Mouse (Mus musculus): ENCODE results near the gene N4bp2l2. TPM values are rescaled to one million over a fixed set of nuclear protein-coding genes. Genes with fewer than 3 reads are reported as not detected.

Gene N4bp2l2
- polyA plus RNA-seq, 1 experiment from 2014 or later, result 17.4 TPM

DNA sequence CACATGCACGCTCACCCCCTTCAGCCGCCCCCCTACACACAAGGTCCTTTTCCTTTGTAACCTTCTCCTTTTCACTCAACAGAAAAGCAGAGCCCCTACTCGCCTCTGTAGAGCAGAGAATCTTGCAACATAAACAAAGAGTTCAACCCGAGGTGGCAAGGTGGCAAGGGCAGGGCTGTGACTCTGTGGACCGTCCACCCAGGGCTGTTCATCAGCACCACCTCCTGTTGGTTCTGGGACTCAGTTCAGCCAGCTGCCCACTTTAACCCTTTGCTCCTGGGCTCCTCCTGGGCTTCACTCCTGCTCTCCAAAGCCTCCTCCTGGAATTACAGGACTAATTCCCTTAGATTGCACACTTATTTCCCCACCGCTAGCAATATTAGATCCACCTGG is 81.7 kb downstream of the N4bp2l2 start:
- H3K27ac ChIP-seq (ENCODE audit: low read length), result peak overlapping the region; percentile 25; the same call in 1 of the 2 replicates
- 0 out of 2 replicates have a peak, but pooled peaks have one; percentile 25 for ATAC-seq (ENCODE audit: low read depth)
- H3K36me3 ChIP-seq (ENCODE audit: control insufficient read depth, insufficient read depth), result no peaks in the 10 kb centered on the region
- 50% methylated on average over 6 of the region's 6 CpGs for WGBS (ENCODE audit: insufficient replicate concordance)
- peaks cover 36% of the 10 kb centered on the region for H3K4me1 ChIP-seq (ENCODE audit: control insufficient read depth, low read depth, low read length)
- H3K4me2 ChIP-seq (ENCODE audit: low read depth, low read length), result no peak overlapping the region
- no peak overlapping the region for H3K9ac ChIP-seq (ENCODE audit: low read depth, low read length)
- no peaks in the 10 kb centered on the region for H3K27me3 ChIP-seq (ENCODE audit: control insufficient read depth, insufficient read depth, low read depth, low read length)
- H3K4me3 ChIP-seq (ENCODE audit: low read depth, low read length), result no peak overlapping the region
- H3K9me3 ChIP-seq (replicated peaks; ENCODE audit: control insufficient read depth, low read length), result no peaks in the 10 kb centered on the region

DNA sequence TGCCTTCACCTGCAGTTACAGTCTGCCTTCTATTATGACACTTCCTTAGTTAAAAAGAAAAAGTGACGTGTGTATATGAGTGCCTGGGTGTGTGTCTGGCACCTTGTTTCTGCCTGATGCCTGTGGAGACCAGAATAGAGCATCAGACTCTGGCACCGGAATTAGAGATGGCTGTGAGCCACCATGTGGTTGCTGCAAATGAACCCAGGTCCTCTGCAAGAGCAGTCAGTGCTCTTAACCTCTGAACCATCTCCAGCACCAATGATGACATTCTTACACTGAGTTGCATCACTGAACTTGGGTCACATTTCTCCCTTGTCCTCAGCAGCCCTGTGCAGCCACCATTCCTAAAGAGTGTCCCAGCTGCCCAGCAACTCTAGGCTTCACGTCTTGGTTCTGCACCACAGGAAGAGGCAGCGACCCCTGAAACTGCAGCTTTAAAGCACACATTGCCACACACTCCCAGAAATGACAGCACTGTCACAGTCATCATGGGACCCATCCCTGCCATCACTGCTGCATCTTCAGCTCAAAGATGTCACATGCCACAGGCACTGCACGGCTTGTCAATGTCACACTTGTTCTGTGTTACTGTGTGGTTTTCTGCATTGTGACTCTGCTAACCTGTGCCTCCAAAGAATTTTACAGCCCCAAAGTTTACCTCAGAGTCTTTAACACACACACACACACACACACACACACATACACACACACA is 82.2 kb downstream of the N4bp2l2 start:
- Histone ChIP-seq H3K9ac (ENCODE audit: low read depth, low read length) (no peak overlapping the region), H3K36me3 (ENCODE audit: control insufficient read depth, insufficient read depth) (no peaks in the 10 kb centered on the region), H3K27me3 (ENCODE audit: control insufficient read depth, insufficient read depth, low read depth, low read length) (no peaks in the 10 kb centered on the region), H3K4me3 (ENCODE audit: low read depth, low read length) (no peak overlapping the region), H3K4me2 (ENCODE audit: low read depth, low read length) (no peak overlapping the region), H3K9me3 (replicated peaks; ENCODE audit: control insufficient read depth, low read length) (no peaks in the 10 kb centered on the region), H3K27ac (ENCODE audit: low read length) (peak overlapping the region; percentile 28), H3K4me1 (ENCODE audit: control insufficient read depth, low read depth, low read length) (peaks cover 37% of the 10 kb centered on the region)
- ATAC-seq (ENCODE audit: low read depth), result peak; percentile 55
- 49% methylated on average over 5 of the region's 5 CpGs for WGBS (ENCODE audit: insufficient replicate concordance)

- WGBS (ENCODE audit: insufficient replicate concordance), result 60% methylated on average over 5 of the region's 5 CpGs
- ATAC-seq (ENCODE audit: low read depth), result no peak
- Histone ChIP-seq H3K36me3 (ENCODE audit: control insufficient read depth, insufficient read depth) (no peaks in the 10 kb centered on the region), H3K27ac (ENCODE audit: low read length) (peak overlapping the region; percentile 50; the same call in 1 of the 2 replicates), H3K4me2 (ENCODE audit: low read depth, low read length) (no peak overlapping the region), H3K9me3 (replicated peaks; ENCODE audit: control insufficient read depth, low read length) (no peaks in the 10 kb centered on the region), H3K4me3 (ENCODE audit: low read depth, low read length) (no peak overlapping the region), H3K4me1 (ENCODE audit: control insufficient read depth, low read depth, low read length) (peaks cover 43% of the 10 kb centered on the region), H3K9ac (ENCODE audit: low read depth, low read length) (no peak overlapping the region), H3K27me3 (ENCODE audit: control insufficient read depth, insufficient read depth, low read depth, low read length) (no peaks in the 10 kb centered on the region)
These were observed 82.8 kb downstream of the N4bp2l2 start for GRCm38 (mm10) chr5:150583181-150583580.

GRCm38 (mm10) chr5:150581180-150581579 is 84.8 kb downstream of the N4bp2l2 start:
- H3K36me3 ChIP-seq (ENCODE audit: control insufficient read depth, insufficient read depth), result no peaks in the 10 kb centered on the region
- no peak overlapping the region for H3K4me2 ChIP-seq (ENCODE audit: low read depth, low read length)
- no peak overlapping the region for H3K27ac ChIP-seq (ENCODE audit: low read length)
- WGBS (ENCODE audit: insufficient replicate concordance), result 69% methylated on average over 6 of the region's 6 CpGs
- no peaks in the 10 kb centered on the region for H3K27me3 ChIP-seq (ENCODE audit: control insufficient read depth, insufficient read depth, low read depth, low read length)
- no peak overlapping the region for H3K9ac ChIP-seq (ENCODE audit: low read depth, low read length)
- no peaks in the 10 kb centered on the region for H3K9me3 ChIP-seq (replicated peaks; ENCODE audit: control insufficient read depth, low read length)
- ATAC-seq (ENCODE audit: low read depth), result no peak
- no peak overlapping the region for H3K4me3 ChIP-seq (ENCODE audit: low read depth, low read length)
- peaks cover 57% of the 10 kb centered on the region for H3K4me1 ChIP-seq (ENCODE audit: control insufficient read depth, low read depth, low read length)

DNA sequence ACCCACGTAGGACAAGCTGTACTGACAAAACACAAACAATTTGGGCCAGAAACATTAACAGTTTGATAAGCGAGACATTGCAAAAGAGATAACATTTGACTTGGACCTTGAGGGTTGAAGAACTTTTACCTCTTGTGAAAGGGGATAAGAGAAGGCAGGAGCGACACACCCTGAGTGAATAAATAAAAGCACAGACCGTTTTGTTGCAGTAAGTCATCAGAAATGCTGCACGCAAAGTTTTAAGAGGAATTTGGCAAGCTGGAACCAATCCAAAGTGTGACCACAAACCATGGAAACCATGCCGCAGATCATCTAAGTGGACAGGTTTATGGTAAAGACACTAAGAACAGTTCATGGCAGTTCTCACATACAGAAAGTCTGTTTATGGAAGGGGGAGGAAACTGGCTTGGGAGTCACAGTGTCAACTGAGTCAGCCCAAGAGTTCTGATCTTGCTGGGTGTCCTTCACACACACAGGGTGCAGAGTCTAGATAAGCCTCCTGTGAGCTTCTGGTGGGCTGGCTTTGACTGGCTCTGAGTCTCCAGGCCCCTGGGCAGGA is 87.3 kb downstream of the N4bp2l2 start:
- Histone ChIP-seq H3K9ac (ENCODE audit: low read depth, low read length) (peak overlapping the region; percentile 40; the same call in 1 of the 2 replicates), H3K4me1 (ENCODE audit: control insufficient read depth, low read depth, low read length) (peaks cover 42% of the 10 kb centered on the region), H3K4me3 (ENCODE audit: low read depth, low read length) (0 out of 2 replicates have a peak overlapping the region, but pooled peaks have one; percentile 4), H3K27me3 (ENCODE audit: control insufficient read depth, insufficient read depth, low read depth, low read length) (no peaks in the 10 kb centered on the region), H3K27ac (ENCODE audit: low read length) (peak overlapping the region; percentile 89), H3K36me3 (ENCODE audit: control insufficient read depth, insufficient read depth) (peaks cover 6% of the 10 kb centered on the region), H3K4me2 (ENCODE audit: low read depth, low read length) (peak overlapping the region; percentile 48), H3K9me3 (replicated peaks; ENCODE audit: control insufficient read depth, low read length) (no peaks in the 10 kb centered on the region)
- 12% methylated on average over 6 of the region's 6 CpGs for WGBS (ENCODE audit: insufficient replicate concordance)
- ATAC-seq (ENCODE audit: low read depth), result peak; percentile 92

DNA sequence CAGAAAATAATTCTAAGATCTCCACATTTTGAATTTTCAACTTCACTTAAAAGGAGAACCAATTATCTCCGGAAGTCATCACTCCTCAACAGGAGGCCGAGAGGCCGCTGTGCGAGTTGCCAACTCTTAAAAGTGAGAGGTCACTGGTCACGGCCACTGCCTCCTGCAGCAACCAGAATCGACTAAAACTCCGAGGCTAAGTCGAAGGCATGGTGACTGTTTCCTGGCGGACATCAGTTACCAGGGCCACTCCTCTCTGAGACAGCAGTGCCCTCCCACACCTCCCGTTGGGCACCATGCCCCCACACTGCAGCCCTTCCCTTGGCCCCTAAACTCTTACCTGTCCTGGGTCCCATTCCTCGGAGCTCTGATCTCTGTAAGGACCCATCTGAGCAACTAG is 89.2 kb downstream of the N4bp2l2 start:
- Histone ChIP-seq H3K9ac (ENCODE audit: low read depth, low read length) (no peak overlapping the region), H3K4me2 (ENCODE audit: low read depth, low read length) (no peak overlapping the region), H3K27ac (ENCODE audit: low read length) (no peak overlapping the region), H3K4me3 (ENCODE audit: low read depth, low read length) (no peak overlapping the region), H3K36me3 (ENCODE audit: control insufficient read depth, insufficient read depth) (peaks cover 12% of the 10 kb centered on the region), H3K9me3 (replicated peaks; ENCODE audit: control insufficient read depth, low read length) (no peaks in the 10 kb centered on the region), H3K4me1 (ENCODE audit: control insufficient read depth, low read depth, low read length) (peaks cover 33% of the 10 kb centered on the region), H3K27me3 (ENCODE audit: control insufficient read depth, insufficient read depth, low read depth, low read length) (no peaks in the 10 kb centered on the region)
- 79% methylated on average over 11 of the region's 11 CpGs for WGBS (ENCODE audit: insufficient replicate concordance)
- ATAC-seq (ENCODE audit: low read depth), result no peak

DNA sequence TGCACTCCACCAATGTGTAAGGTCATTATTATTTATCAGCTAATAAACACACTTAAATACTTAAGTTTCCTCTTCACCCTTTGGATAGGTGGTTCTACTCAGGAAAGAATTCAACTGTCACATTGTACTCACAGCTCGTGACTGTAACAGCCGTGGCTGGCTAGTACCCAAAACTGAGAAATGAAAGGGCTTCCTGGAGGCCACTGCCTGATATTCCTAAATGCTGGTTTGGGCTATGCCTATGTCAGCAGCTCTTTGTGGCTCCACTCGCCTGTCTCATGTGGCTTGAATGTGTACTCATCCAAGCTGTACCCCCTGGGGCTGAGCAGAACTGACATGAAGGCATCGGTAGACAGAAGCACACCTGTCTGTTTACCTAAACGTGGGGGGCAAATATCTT is 91.1 kb downstream of the N4bp2l2 start:
- WGBS (ENCODE audit: insufficient replicate concordance), result 74% methylated on average over 5 of the region's 5 CpGs
- no peak for ATAC-seq (ENCODE audit: low read depth)
- H3K4me2 ChIP-seq (ENCODE audit: low read depth, low read length), result no peak overlapping the region
- H3K9me3 ChIP-seq (replicated peaks; ENCODE audit: control insufficient read depth, low read length), result no peaks in the 10 kb centered on the region
- H3K9ac ChIP-seq (ENCODE audit: low read depth, low read length), result no peak overlapping the region
- H3K27ac ChIP-seq (ENCODE audit: low read length), result no peak overlapping the region
- H3K4me3 ChIP-seq (ENCODE audit: low read depth, low read length), result no peak overlapping the region
- no peaks in the 10 kb centered on the region for H3K27me3 ChIP-seq (ENCODE audit: control insufficient read depth, insufficient read depth, low read depth, low read length)
- H3K36me3 ChIP-seq (ENCODE audit: control insufficient read depth, insufficient read depth), result peaks cover 16% of the 10 kb centered on the region
- H3K4me1 ChIP-seq (ENCODE audit: control insufficient read depth, low read depth, low read length), result peaks cover 31% of the 10 kb centered on the region

- ATAC-seq (ENCODE audit: low read depth), result no peak
- no peaks in the 10 kb centered on the region for H3K9me3 ChIP-seq (replicated peaks; ENCODE audit: control insufficient read depth, low read length)
- H3K27ac ChIP-seq (ENCODE audit: low read length), result no peak overlapping the region
- no peak overlapping the region for H3K4me2 ChIP-seq (ENCODE audit: low read depth, low read length)
- H3K4me3 ChIP-seq (ENCODE audit: low read depth, low read length), result no peak overlapping the region
- H3K36me3 ChIP-seq (ENCODE audit: control insufficient read depth, insufficient read depth), result peaks cover 16% of the 10 kb centered on the region
- WGBS (ENCODE audit: insufficient replicate concordance), result 77% methylated on average over 3 of the region's 3 CpGs
- H3K9ac ChIP-seq (ENCODE audit: low read depth, low read length), result no peak overlapping the region
- H3K4me1 ChIP-seq (ENCODE audit: control insufficient read depth, low read depth, low read length), result peaks cover 27% of the 10 kb centered on the region
- H3K27me3 ChIP-seq (ENCODE audit: control insufficient read depth, insufficient read depth, low read depth, low read length), result no peaks in the 10 kb centered on the region
These were observed 91.6 kb downstream of the N4bp2l2 start for GRCm38 (mm10) chr5:150574403-150574802.

- Histone ChIP-seq H3K27me3 (ENCODE audit: control insufficient read depth, insufficient read depth, low read depth, low read length) (no peaks in the 10 kb centered on the region), H3K4me3 (ENCODE audit: low read depth, low read length) (no peak overlapping the region), H3K36me3 (ENCODE audit: control insufficient read depth, insufficient read depth) (peaks cover 31% of the 10 kb centered on the region), H3K4me1 (ENCODE audit: control insufficient read depth, low read depth, low read length) (no peaks in the 10 kb centered on the region), H3K9ac (ENCODE audit: low read depth, low read length) (no peak overlapping the region), H3K9me3 (replicated peaks; ENCODE audit: control insufficient read depth, low read length) (no peaks in the 10 kb centered on the region), H3K4me2 (ENCODE audit: low read depth, low read length) (no peak overlapping the region), H3K27ac (ENCODE audit: low read length) (no peak overlapping the region)
- 85% methylated on average over 11 of the region's 11 CpGs for WGBS (ENCODE audit: insufficient replicate concordance)
- no peak for ATAC-seq (ENCODE audit: low read depth)
These were observed 95.3 kb downstream of the N4bp2l2 start for GRCm38 (mm10) chr5:150570496-150571219.

Data from liver, embryonic 16.5 days (tissue).